Mouse (Mus musculus) erythroid progenitor cell, adult 5-6 weeks (primary cell): ENCODE results near the gene Zfp563. TPM values are rescaled to one million over a fixed set of nuclear protein-coding genes. Genes with fewer than 3 reads are reported as not detected.

Experiments used
- ATAC-seq: replicated peaks from 2 replicates; pipeline ENCODE4 v1.8.0; 2016; ENCODE audit warnings: moderate number of reproducible peaks, mild to moderate bottlenecking, moderate TSS enrichment, inconsistent platforms; ENCODE audit not compliant: poor library complexity, low FRiP score, severe bottlenecking
- total RNA-seq, 2 experiments: library from RNA; stranded (forward) in 1 of 2; stranded (reverse) in 1 of 2; fragments of 150-400 nt in 1 of 2; fragments of 186-747, 209-891 nt in 1 of 2; gene quantifications; 2 replicates each; pipeline versions ENCODE4 v1.2.3 to v1.2.4; 2015 to 2017; ENCODE audit warnings: low replicate concordance in 2 of 2

Zfp563 gene
- total RNA-seq (2015; ENCODE audit: low replicate concordance), result 0.72 TPM in 1 of 2 replicates, not detected in the other
- total RNA-seq (2017; ENCODE audit: low replicate concordance), result 0.98 and 1.7 TPM in 2 replicates

DNA sequence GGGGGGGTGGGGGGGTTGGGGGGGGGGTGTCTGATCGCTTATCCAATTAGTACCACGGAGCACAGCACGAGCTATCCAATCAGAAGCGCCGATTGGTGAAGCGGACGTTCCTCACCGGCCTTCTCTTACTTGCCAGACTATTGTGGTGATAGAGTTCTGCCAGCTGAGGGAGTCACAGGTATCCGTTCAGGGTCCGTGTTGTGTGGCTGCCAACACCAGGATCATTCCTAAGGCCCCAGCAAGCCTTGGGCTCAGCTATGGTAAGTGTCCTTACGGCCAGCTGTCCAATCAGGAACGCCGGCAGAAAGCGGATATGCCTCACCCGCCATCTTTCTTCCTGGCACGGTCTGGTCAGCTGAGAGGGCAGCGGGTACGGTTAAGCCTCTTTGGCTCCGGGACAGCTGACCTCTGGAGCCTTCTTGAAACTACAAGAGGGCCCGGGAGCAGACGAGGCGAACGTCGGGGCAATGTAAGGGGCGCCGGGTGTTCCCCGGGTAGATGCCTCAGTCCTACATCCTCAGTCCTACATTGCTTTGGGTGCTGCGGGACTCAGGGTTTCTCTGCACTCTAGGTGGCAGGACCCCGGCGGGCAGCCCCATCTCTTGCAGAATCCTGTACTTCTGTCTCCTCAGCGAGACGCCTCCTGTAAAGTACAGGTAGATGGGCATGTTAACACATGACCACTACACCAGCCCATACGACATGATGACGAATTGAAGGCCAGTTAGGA, at the start of gene Zfp563:
Gene Zfp563, plus strand, starts transcription at position 91 of the 730 bp plus-strand sequence.
- ATAC-seq, result peak; percentile 88

DNA sequence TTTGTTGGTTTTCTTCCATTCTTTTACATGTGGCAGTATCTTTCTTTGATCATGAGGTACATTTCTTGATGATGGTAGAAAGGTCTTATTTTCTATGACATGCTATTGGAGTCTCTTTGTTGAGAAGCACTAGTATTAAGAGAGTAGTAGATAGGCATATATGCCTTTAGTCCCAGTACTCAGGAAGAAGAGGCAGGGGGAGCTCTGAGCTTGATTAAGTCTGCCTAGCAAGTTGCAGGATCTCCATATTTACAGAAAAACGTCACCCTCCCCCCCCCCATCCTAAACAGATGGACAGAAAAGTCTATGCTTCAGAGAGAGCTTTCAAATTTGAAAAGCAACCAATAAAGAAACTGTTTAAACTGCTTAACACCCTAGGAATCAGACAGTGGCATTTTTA, 30.3 kb upstream of the Zfp563 start:
- no peak for ATAC-seq

DNA sequence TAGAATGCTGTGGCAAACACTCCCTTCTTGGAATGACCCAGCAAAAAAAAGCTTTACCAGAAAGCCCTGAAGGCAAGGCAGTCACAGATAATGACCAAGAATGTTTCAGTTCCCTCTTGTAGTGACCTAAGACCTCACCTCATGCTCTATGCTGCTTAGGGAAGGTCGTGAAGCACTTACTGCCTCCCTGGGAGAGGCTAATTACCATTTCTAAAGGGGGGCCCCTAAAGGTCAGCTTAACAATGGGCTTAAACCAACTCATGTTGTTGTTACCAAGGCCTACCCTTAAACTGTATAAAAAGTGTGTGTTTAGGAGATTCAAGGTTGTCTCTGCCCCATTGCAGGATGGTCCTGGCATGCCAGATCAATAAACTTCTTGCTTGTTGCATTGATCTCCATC, 26.1 kb upstream of the Zfp563 start:
- ATAC-seq, result no peak

DNA sequence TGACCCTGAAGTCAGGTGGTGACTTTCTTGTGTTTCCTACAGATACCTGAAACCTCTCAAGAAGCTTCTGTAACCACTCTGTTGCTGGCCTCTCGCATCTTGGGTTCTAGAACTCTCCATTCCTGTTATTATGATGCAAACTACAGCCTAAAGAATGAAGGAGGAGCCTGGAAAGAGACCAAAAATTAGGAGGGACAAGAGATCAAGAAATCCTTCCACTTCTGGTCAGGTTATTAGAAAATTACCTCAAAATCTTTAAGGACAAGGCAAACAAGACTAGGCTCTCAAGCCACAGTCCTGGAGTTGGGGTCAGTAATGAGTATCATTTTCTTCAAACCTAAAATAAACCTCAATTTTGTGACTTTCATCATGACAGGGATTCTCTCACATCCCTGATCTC, 21.2 kb upstream of the Zfp563 start, which contains the start of gene 4921501E09Rik:
Gene 4921501E09Rik, minus strand, starts transcription at position 101 of the 400 bp plus-strand sequence.
- no peak for ATAC-seq

DNA sequence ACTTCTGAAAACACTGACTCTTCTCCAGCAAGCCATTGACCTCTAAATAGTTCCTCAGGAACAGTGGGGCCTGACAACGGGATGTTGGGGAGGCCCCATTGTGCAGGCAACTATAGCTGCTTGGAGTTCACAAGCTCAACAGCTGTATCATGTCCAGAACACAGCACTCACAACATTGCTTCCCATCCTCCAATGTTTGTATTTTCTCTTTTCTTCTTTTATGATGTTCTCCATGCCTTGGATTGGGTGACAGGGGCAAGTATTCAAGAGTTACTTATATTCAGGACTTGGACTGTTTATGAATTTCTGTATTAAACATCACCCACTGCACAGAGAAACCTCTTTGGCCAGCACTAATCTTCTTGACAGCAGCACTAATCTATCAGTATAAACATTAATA, 2.5 kb downstream of the Zfp563 start:
- ATAC-seq, result no peak

DNA sequence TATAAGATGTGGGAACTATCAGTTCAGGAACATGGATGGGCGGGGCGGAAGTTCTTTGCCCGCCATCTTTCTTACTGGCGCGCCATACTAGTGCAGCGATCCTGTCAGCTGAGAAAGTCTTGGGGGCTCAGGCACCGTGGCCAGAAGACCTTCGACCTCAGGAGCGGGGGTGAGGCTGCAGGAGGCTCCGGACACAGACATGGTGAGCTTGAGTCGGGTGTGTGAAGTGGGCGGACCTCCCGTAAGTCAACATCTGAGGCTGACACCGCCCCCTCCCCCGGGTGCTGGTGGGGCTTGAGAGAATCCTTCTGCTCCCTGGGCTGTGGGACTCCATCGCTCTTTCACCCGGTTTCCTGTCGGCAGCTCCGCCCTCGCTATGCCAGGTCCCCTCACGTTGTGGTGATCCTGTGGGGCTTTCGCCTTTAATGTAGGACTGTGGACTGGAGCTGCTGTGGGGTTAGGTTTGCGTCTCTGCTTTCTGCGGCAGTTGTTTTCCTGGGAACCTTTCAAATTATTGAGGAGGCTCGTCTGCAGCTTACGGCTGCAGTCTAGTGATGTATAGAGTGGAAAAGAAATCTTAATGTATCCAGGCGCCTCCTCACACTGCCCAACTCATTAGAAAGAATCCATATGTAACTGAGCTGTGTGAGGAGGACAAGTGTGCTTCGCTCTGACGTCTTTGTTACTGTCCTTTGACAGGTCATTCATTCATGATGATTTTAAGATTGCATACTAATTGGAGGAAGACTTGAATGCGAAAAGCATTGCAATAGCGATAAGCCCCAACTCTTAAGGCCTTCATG, 3.5 kb downstream of the Zfp563 start:
- peak; percentile 49 for ATAC-seq

DNA sequence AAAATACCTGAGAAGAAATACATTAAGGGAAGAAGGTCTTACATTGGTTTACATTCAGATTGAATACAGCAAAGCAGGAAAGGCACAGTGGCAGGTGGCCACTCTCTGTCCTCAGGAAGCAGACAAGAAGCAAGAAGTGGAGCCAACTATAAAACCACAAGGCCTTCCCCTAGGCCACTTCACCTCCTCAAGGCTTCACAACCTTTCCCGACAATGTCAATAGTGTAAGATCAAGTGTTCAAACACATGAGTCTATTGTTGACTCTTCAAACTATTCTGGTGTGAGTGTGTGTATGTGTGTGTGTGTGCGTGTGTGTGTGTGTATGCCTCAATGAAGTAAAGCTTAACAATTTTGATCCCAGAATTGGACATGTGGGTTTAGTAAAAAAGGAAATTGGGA, 8.3 kb downstream of the Zfp563 start:
- ATAC-seq, result no peak

DNA sequence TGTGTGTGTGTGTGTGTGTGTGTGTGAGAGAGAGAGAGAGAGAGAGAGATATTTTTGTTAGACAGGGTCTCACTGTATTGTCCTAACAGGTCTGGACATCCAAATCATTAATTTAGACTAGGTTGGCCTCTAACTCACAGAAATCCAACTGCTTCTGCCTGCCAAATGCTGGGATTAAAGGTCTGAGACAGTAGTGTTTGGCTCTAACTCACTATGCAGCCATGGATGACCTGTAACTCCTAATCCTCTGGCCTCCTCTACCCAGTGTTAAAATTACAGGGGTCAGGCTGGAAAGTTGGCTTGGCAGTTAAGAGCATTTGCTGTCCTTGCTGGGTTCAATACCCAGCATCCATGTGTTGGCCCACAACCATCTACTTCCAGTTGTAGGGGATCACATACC, 35.4 kb downstream of the Zfp563 start:
- ATAC-seq, result no peak

DNA sequence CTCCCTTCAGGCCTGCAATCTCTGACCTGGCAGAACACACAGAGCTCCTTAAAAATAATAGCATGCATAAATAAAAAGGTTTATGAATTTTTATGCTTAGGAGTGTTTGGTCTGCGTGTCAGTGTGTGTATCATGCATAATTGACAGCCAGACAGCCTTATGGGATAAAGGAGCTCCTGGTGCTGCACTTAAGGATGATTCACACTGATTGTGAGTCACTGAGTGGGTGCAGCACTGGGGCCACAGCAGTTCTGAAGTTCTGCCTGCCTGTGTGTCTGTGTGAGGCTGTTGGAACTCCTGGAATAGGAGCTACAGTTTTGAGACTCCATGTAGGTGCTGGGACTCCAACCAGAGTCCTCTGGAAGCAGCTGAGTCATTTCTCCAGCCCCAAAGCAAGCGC, 37.1 kb downstream of the Zfp563 start:
- ATAC-seq, result no peak

DNA sequence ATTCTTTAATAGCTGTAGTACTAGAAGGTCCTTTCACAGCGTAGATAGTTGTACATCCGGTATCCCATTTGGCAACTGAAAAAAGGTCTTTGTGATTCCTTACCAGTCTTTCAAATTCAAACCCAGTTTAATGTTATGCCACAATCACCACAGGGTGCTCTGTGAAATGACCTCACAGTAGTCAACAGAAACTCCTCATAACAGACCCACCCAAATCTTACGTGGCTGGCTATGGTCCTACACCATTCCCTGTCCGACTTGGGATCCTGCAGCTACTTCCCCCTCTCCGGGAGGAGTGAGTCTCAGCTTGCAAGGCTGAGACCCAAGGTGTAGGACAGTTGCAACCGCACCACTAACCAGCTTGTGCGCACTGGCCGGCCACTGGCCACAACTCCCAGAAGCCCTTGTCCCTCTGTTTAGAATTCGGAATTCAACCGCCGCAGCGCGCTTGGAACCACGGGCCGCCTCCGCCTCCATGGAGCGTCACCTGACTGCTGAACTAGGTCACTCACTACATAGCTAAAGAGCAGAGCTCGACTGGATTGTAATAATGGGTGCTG, 50.2 kb downstream of the Zfp563 start, which contains the start of gene Morc2b:
Gene Morc2b, minus strand, starts transcription at position 423 of the 560 bp plus-strand sequence.
- ATAC-seq, result no peak

Other genes starting within 250 kb of the Zfp563 start
- gene Zfp870, start 197.7 kb upstream of the Zfp563 start, total RNA-seq (2015; ENCODE audit: low replicate concordance), result 0.84 and 1.1 TPM in 2 replicates
- 0.64 and 0.83 TPM in 2 replicates for gene Zfp870, start 197.7 kb upstream of the Zfp563 start, total RNA-seq (2017; ENCODE audit: low replicate concordance)
- not detected in 2 replicates for gene Cyp4f14, start 172.0 kb upstream of the Zfp563 start, total RNA-seq (2015; ENCODE audit: low replicate concordance)
- gene Cyp4f14, start 172.0 kb upstream of the Zfp563 start, total RNA-seq (2017; ENCODE audit: low replicate concordance), result not detected in 2 replicates
- 3.6 and 14.7 TPM in 2 replicates for gene Cyp4f13, start 141.9 kb upstream of the Zfp563 start, total RNA-seq (2015; ENCODE audit: low replicate concordance)
- 2.6 and 4.1 TPM in 2 replicates for gene Cyp4f13, start 141.9 kb upstream of the Zfp563 start, total RNA-seq (2017; ENCODE audit: low replicate concordance)
- 5.9 and 13.3 TPM in 2 replicates for gene Zfp472, start 123.5 kb upstream of the Zfp563 start, total RNA-seq (2015; ENCODE audit: low replicate concordance)
- 6.5 and 12.2 TPM in 2 replicates for gene Zfp472, start 123.5 kb upstream of the Zfp563 start, total RNA-seq (2017; ENCODE audit: low replicate concordance)
- gene Zfp952, start 96.2 kb upstream of the Zfp563 start, total RNA-seq (2015; ENCODE audit: low replicate concordance), result 0.72 and 6.3 TPM in 2 replicates
- 2.1 and 2.3 TPM in 2 replicates for gene Zfp952, start 96.2 kb upstream of the Zfp563 start, total RNA-seq (2017; ENCODE audit: low replicate concordance)
- gene Zfp763, start 55.9 kb upstream of the Zfp563 start, total RNA-seq (2015; ENCODE audit: low replicate concordance), result 0.36 and 2.1 TPM in 2 replicates
- 2.8 and 3.3 TPM in 2 replicates for gene Zfp763, start 55.9 kb upstream of the Zfp563 start, total RNA-seq (2017; ENCODE audit: low replicate concordance)
- gene 4921501E09Rik, start 21.3 kb upstream of the Zfp563 start, total RNA-seq (2015; ENCODE audit: low replicate concordance), result not detected in 2 replicates
- not detected in 2 replicates for gene 4921501E09Rik, start 21.3 kb upstream of the Zfp563 start, total RNA-seq (2017; ENCODE audit: low replicate concordance)
- gene Morc2b, start 50.4 kb downstream of the Zfp563 start, total RNA-seq (2015; ENCODE audit: low replicate concordance), result not detected in 2 replicates
- 0.51 TPM in 1 of 2 replicates, not detected in the other for gene Morc2b, start 50.4 kb downstream of the Zfp563 start, total RNA-seq (2017; ENCODE audit: low replicate concordance)
- not detected in 2 replicates for gene Olfr55, start 79.1 kb downstream of the Zfp563 start, total RNA-seq (2015; ENCODE audit: low replicate concordance)
- not detected in 2 replicates for gene Olfr55, start 79.1 kb downstream of the Zfp563 start, total RNA-seq (2017; ENCODE audit: low replicate concordance)
- not detected in 2 replicates for gene Olfr239, start 102.0 kb downstream of the Zfp563 start, total RNA-seq (2015; ENCODE audit: low replicate concordance)
- gene Olfr239, start 102.0 kb downstream of the Zfp563 start, total RNA-seq (2017; ENCODE audit: low replicate concordance), result not detected in 2 replicates
- not detected in 2 replicates for gene Olfr1564, start 132.4 kb downstream of the Zfp563 start, total RNA-seq (2015; ENCODE audit: low replicate concordance)
- gene Olfr1564, start 132.4 kb downstream of the Zfp563 start, total RNA-seq (2017; ENCODE audit: low replicate concordance), result not detected in 2 replicates
- gene Zfp955a, start 165.8 kb downstream of the Zfp563 start, total RNA-seq (2015; ENCODE audit: low replicate concordance), result 1.3 and 1.4 TPM in 2 replicates
- 3.3 and 7.2 TPM in 2 replicates for gene Zfp955a, start 165.8 kb downstream of the Zfp563 start, total RNA-seq (2017; ENCODE audit: low replicate concordance)
- not detected in 2 replicates for gene Olfr63, start 175.4 kb downstream of the Zfp563 start, total RNA-seq (2015; ENCODE audit: low replicate concordance)
- gene Olfr63, start 175.4 kb downstream of the Zfp563 start, total RNA-seq (2017; ENCODE audit: low replicate concordance), result not detected in 2 replicates
- 1.8 and 2.5 TPM in 2 replicates for gene Zfp955b, start 200.2 kb downstream of the Zfp563 start, total RNA-seq (2015; ENCODE audit: low replicate concordance)
- gene Zfp955b, start 200.2 kb downstream of the Zfp563 start, total RNA-seq (2017; ENCODE audit: low replicate concordance), result 0.45 and 1.7 TPM in 2 replicates